Mouse (Mus musculus) testis, adult 2 months (tissue): ENCODE measurements around the gene Nrip2.

ENCODE experiments used
- CTCF ChIP-seq: fragments of 200-500 bp; IDR thresholded peaks from 2 replicates; pipeline ENCODE4 v1.5.1; 2012; ENCODE audit warnings: low read depth, mild to moderate bottlenecking, inconsistent platforms, low read length, moderate library complexity; ENCODE audit not compliant: control insufficient read depth, insufficient read depth, insufficient replicate concordance
- POLR2A ChIP-seq: fragments of 200-500 bp; IDR thresholded peaks from 2 replicates; pipeline ENCODE4 v1.6.1; 2012; ENCODE audit warnings: low read depth, mild to moderate bottlenecking, inconsistent platforms, low read length, moderate library complexity; ENCODE audit not compliant: control insufficient read depth

DNA sequence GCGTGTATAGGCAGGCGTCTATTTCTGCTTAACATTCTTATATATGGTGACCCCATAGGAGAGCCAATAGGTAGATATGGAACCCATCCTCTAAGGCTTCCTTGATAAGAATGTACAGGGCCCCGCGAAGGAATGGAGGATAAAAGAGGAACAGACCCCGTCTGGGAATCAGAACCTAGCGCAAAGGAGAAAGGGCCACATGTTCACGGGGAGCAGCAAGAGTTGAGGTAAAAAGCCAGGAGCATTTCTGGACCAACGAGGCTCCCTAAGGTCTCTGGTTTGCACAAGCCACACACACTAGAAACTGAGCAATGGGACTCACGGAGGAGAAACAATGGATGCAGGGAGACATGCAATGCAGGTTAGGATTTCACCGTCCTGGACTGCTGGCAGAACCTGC, 38.2 kb downstream of the Nrip2 start:
- TF ChIP-seq CTCF, result no peak
- no peak for TF ChIP-seq POLR2A
